Mouse (Mus musculus): Measurements from ENCODE around the gene Mtpn.

Mtpn gene

DNA sequence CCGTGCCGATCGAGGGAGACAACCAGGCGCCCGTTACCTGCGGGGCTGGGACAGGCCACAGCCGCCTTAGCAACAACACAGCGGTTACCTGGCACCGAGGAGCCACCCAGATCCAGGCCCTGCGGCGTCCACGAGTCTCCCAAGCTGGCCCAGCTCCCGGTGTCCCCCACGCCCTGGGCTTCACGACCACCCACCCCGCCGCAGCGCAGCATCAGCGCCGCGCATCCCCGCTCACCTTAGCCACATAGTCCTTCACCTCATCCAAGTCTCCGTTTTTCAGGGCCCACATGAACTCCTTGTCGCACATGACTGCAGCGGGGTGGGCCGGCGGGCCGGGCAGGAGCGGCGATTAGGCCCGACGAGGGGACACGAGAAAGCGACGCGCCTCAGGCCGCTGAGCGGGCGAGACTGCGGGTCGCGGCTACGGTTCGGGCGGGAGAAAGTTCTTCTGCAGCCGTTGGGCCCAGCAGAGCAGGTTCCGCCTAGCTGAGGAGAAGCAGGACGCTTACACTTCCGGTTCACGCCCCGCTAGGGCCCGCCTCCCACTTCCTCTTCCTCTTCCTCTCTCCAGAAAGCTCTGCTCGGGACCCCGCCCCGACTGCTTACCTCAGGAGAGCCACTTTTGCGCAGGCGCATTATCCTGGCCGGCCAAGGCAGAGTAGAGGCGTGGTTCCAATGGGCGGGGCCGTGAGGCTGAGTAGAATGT, at the start of gene Mtpn:
Gene Mtpn, minus strand, starts transcription at position 585 of the 706 bp plus-strand sequence.
- peak; percentile 98 to 99 for DNase-seq (ENCODE audit: low spot score in 2 of 2)

DNA sequence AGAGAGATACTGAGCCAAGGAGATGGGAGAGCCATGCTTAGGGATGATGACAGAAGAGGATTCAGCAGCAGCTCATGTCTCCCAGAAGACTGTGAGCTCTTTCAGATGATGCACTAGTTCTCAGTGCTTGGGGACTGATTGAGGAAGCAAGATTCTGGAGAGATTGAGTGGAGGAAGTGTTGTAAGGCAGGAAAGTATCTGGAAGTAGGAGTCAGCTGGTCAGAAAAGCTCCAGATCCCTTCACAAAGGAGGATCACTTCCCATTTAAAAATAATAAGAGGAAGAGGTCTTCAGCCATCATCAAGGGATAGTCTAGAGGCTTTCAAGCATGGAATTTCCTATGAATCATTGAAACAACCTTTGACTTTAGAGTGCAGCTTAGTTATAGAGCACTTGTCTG, 29.0 kb upstream of the Mtpn start:
- DNase-seq (ENCODE audit: low spot score in 2 of 2), result no peak

DNA sequence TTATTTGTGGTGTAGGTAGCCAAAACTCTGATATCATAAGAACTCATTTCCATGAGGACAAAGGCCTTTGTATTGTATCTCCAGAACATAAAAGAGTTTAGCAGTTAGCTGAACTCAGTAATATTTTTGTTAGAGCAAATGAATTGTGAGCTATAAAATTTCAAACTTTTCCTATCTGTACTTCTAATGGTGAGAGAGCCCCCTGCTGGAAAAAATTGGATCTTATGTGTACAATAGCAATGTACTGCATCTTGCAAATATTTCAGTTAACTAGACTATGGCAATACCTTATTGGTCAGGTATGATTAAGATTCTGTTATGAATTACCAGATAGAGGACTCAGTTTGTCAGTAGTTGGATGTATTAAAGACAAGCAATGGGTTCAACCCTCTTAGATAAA, 28.1 kb upstream of the Mtpn start:
- peak in 1 of 2 experiments; percentile 14 for DNase-seq (ENCODE audit: low spot score in 2 of 2)

DNA sequence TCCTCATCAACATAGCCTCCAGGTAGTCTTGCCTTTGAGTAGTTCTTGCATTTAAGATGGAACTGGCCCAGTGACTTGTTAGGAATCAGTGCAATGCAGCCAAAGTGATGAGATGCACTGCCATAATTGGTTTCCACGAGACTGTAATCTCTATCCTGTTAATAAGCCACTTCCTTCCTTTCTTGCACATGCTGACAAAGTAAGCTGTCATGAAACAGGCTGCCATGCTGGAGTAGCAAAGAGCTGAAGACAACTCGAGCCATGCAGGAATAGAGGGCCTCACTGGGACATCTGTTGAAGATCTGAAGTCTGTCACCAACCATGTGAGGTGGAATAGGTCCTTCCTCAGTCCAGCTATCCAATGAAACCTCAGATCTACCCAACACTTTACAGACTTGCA, 20.3 kb upstream of the Mtpn start:
- DNase-seq (ENCODE audit: low spot score in 2 of 2), result no peak

DNA sequence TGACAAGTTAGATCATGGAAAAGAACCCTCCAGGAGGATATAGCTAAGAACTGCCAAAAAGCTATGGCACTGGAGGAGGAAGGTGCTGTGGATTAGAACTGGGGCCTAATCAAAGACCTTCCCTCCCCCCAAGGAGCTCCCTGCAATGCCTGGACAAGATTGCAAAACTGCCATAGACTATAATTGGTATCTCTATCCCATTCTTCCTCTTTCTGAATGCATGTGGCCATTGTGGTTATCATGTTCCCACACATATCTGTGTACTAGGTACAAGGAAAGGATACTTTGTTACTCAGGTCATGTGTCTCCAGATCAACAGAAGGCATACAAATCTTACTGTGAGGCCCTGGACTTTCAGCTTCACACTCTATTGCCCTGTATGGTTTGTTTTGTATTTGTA, 4.7 kb upstream of the Mtpn start:
- no peak for DNase-seq (ENCODE audit: low spot score in 2 of 2)

DNA sequence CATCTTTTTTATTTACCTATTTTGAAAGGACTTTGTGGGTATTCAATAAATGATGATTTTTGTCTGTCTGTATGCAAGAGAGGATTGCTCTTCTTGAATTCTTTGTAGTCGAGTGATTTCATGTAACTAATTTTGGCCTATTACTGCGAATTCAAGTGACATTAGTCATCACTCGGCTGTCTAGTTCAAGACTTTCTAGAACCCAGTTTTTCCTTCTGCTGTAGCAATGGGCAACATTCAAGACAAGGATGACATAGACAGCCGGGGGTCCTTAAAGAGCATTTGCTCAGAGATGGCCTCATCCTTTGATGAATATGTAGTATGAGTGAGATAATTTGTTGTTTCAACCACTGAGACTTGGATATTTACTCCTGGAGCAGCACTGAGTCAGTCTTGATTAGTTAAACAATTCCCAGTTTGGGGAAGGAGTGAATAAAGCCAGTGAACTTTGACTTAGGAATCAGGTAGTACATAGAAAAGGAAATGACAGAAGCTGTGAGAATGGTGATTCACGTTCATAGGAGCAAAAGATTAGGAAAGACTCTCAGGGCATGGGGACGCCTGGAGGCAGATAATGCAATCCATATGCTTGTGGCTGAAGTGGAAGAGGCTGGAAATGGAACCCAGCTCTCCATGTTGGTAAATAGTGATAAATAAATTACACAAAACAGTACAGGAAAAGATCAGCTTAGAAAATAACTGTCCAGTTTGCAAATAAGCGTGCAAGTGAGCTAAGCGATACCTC, 3.1 kb upstream of the Mtpn start:
- DNase-seq (ENCODE audit: low spot score in 2 of 2), result no peak

DNA sequence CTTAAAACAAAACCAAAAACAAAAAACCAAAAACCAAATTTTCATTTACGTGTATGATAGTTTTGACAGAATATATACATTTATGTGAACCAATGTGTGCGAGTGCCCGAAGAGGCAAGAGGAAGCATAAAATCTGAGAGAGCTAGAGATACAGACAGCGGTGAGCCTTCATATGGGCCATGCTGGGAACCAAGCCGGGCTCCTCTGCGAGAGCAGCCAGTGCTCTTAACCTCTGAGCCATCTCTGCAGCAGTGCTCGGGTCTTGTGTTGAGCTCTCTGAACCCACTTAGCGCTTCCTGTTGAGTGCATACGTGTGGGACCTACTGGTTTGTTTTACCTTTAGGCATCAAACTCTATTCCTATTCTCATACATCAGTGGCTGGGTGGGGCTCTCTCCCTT, 689 bp upstream of the Mtpn start:
- peak in 1 of 2 experiments; percentile 12 for DNase-seq (ENCODE audit: low spot score in 2 of 2)

DNA sequence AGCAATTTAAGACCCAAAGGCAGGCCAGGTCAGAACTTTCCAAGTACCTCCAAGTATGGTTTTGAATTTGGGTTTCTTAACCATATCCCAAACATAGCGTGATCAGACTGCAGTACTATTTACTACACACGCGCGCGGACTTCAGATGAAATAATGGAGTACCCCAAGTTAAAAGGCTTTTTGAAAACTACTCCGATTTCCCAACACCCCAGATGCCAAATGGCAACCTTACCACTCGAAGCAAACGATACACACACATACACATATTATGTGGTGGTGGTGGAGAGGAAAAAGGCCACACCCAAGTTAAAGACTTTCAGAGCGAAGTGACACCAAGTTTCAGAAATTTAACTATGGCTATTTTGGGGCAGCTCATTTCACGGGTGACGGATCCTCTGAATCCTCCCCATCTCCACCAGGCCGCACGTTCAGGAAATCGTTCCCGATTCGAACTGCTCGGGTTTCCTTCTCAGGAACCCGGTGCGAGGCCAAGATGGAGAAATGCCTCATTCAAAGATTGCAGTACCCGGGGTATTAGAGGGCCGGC, 858 bp downstream of the Mtpn start:
- peak in 1 of 2 experiments; percentile 40 for DNase-seq (ENCODE audit: low spot score in 2 of 2)

DNA sequence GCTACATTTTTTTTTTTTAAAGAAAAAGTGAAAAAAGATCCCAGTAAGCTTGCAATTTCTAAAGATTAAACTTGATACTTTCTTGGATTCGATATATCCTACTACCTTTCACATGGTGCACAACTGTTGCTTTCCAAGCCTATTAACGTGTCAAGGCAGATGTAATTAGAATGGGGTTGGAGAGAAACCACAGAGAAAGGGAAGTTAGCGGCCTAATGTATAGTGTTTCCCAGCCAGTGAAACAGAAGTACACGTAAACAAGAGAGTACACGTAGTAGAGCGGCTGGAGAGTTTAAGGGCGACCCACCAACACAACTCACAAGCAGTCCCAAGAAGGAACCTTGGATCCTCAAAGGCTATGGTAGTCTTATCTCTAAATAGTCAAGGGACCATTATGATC, 3.7 kb downstream of the Mtpn start:
- no peak for DNase-seq (ENCODE audit: low spot score in 2 of 2)

DNA sequence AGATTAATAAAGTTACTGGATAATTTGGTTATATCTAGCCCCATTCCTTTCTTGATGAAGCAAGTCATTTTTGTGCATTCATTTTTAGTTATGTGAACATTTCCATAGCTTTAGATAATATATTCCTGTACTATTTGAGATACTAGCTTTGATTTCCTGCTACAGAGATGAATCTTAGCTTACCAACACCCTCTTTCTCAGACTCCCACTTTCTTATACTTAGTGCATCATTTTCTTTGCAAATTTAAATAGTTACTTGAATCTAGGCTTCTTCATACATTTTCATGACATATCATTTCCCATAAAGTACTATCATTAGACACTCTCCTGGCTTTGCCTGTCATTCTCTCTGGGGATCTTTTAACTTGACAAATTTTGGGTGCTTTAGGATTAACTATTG, 26.3 kb downstream of the Mtpn start:
- DNase-seq (ENCODE audit: low spot score in 2 of 2), result no peak

DNA sequence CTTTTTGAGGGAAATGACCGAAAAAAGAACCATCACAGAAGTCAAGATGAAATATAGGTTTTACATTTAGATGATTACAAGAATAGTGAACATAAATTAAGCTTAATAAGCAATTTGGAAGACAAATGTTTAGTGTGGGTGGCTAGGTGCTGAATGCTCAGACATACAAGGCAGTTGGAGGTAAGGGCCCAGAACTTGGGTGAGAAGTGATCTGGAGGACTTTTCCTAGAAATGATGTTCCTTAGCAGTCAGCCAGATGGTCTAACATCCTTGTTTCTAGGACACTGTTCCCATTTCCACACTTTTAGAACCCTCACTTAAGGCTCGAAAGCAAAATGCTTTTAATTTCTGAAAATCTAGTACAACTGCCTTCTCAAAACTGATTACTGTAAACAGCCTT, 34.9 kb downstream of the Mtpn start:
- DNase-seq (ENCODE audit: low spot score in 2 of 2), result no peak

DNA sequence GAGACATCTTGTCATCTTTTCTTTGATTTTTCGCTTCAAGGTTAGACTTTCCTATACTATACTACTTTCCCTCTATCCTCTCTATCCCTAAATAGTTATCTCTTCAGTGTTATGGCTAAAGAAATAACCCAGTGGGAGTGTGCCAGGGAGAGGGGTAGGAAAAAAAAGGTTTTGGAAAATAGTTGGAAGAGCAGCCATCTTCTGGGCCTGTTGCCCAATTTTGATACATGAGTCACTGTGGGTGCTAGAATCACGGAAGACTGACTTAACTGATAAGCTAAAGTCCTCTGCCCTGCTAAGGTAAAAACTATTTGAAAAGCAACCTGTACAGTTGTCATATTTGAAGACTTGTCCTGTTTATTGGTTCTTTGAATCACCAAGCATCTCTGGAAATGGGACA, 36.8 kb downstream of the Mtpn start:
- no peak for DNase-seq (ENCODE audit: low spot score in 2 of 2)

DNA sequence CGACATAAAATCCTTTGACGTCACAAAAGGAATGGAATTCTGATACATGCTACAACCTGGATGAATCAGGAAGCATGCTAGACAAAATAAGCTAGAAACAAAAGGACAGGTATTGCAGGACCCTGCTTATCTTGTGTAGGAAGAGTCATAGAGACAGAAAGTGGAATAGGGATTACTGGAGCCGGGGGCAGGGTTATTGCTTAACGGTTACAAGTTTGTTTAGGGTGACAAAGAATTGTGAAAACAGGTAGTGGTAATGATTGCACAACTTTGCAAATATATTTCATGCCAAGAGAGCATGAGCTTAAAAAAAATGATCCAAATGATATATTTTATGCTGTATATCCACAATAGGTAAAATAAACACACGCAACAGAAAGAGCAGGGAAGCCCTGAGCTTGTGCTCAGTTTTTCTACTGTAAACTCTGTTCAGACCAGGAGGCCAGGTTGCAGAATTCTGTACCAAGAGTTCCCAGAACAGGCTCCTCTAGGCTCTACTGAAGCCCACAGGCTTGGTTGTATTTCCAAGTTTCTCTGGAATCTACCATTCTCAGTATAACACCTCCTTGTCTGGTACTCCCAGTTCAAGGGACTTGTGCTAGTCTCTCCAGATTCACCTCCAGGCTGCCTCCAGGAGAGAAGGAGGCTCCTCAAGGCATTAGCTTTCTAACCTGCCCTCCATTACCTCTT, 39.6 kb downstream of the Mtpn start:
- no peak for DNase-seq (ENCODE audit: low spot score in 2 of 2)

DNA sequence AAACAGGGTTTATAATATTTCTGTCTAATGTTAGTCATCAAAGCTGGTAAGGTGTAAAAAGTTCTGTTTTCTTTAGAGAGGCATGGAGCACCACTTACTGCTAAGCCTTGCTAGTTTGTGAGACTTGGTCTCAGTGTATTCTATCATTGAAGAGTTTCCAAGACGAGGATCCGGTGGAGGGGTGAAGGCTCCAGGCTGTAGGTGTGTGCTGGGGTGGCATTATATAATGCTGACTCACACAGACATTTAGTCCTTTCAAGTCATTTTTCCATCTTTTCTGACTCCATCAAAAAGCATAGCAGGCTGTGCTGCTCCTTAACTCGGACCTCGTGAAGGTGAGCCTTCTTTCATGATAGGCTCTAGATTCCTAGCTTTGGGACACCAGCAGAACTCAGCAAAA, 42.3 kb downstream of the Mtpn start:
- no peak for DNase-seq (ENCODE audit: low spot score in 2 of 2)

DNA sequence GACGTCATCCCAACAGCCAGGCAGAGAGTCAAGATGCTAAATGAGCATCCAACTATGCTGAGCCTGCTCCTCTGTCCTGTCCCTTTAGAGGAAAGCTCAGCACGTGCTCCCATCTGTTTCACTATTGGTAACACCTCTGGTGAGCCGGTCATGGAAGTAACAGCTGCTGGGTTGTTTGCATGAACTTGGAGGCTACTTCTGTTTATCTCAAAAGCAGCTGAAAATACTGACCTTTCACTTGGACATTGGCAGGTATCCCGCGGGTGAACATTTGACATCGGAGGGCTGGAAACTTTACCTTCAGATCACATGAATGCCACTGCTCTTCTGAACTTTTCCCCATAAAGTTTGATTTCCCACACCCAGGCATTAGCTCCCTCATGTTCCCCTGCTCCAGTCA, 45.8 kb downstream of the Mtpn start:
- no peak for DNase-seq (ENCODE audit: low spot score in 2 of 2)

DNA sequence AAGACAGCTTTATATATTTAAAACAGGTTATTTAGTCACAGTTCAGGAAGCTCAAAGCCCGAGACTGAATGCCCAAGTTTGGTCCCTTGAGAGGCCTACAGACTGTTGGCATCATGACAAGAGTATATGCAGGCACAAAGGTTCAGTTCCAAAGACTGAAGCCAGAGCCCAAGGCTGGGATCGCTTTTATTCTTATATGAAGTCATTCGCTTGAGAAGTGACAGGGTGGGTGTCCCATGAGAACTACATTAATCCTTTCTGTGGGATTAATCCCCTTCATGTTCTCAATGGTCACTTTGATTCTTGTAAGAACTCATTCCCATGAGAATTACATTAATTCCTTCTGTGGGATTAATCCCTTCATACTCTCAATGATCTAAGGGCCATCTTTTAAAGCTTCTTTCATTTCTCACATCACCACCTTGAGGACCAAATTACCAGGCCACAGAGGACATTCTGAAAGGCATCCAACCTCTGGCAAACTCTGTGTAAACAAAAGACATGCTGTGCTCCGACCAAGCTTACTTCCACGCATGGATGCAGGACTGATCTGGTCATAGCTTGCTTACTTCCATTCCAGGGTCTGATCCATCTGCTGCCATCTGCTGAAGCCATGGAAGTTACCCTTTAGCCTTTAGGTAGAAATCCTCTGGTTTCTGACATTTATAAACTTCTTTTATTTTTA, 59.9 kb downstream of the Mtpn start:
- no peak for DNase-seq (ENCODE audit: low spot score in 2 of 2)

DNA sequence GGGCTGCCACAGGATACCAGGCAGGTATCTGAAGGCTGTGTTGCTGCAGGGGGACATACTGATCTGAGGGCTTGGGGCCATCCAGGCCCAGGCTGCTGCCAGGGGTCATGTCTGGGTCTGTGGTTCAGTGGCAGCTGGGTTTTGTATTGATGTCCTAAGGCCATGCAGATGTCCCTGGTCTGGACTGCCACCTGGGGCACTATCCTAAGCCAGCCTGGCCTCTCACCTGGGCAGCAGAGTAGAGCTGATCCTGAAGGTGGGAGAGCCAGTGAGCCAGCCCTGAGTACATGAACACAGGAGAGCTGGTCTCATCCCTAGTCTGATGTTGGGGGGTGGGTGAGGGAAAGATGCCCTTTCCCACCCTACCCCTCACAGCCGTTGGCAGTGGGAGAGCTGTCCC, 62.9 kb downstream of the Mtpn start:
- no peak for DNase-seq (ENCODE audit: low spot score in 2 of 2)

DNA sequence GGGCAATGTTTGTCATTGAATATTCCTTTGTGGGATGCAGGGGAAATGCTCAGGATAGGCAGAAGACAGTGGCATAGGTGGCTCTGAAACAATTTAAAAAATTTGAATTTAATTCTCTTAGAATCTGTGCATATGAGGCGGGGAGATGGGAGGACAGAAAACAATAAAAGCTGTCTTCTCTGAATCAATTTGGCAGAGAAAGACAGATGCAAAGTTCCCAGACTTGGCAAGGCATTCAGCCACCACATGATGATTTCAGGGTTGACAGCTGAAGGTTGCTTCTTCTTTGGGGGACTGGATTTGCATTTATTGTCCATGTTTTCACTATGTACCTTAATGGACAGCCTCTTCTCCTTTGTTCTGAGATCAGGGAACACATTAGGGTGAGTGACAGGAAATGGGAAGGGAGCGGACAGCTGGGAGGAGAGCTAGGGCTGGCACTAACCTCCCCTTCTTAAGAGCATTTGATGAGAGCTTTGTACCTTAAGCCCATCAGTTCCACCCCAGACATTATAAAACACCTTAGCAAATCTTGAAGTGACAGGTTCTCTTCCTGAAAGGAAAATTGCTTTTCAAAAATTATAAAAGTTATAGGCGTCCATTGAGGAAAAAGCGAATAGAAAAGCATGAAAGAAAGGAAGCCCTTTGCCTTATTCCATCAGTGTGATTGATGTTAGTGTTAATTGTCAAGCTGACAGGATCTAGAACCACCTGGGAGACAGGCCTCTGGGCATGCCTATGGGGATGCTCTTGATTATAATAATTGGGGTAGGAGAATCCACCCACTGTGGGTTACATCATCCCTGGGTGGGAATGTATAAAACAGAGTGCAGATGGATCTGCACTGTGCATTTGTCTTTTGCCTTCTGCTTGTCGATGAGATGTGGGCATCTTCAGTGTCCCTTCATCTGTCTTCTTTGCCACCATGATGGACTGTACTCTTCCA, 76.0 kb downstream of the Mtpn start:
- DNase-seq (ENCODE audit: low spot score in 2 of 2), result no peak

DNA sequence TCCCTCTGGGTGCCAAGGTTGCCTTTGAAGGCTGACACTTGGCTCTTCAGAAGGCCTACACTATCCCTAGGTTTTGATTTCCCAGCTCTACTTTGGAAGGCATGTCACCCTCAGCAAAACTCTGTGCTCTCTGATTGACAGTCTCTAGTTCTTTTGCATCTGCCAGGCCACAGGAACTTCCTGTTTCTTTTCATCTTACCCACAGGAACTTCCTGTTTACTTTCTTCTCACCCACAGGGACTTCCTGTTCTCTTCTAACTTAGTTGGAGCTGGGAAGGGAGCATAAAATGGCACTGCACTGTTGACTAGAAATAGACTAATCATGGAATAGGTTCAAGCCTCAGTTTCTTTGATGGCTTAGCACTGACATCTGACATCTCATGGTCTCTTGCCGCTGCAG, 77.2 kb downstream of the Mtpn start:
- DNase-seq (ENCODE audit: low spot score in 2 of 2), result no peak
